Comparison of ENCODE assay signal across 11 mouse cellular contexts in the genomic region with DNA sequence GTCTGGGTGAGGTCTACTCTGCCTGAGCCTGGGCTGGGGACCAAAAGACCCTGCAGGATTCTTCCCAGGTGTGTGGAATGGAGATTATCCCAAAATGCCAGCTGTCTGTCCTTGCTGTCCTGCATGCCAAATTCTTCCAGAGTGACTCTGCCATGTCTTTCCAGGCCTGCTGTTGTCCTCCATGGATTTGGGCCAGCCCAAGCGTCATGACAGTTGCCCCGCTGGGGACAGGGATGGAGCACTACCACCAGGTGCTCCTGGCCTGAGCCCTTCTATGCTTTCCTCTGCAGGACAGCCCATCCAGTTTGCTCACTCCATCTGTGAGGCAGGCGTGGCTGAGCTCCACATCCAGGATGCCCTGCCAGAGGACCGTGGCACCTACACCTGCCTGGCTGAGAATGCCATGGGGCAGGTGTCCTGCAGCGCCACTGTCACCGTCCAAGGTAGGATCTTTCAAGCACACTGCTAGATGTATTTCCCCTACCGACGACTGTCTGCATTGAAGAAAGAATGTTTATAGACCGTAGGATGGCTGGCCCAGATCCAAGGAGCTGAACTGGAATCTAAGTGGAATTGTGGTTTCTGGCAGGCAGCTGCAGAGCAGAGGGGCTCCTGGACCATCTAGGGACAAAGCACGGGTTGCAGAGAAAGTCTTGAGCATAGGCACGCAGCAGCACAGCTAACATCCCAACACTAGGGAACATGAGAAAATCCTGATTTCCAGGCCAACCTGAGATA.
DNase-seq lines count a peak whose midpoint lies in the region; ATAC-seq lines count a peak whose summit lies in the region.
"Had no signal": no experiment of that assay in that cellular context is flagged by ENCODE, and none has a peak within 500 bp of the region (broad histone marks: within the 10 kb centered on the region; RNA-seq: fewer than 3 reads in every experiment).

No protein-coding gene starts in this region.

- DNase-seq in cerebellum, postnatal 14 days, result peak; percentile 27 to 53
- DNase-seq in kidney, postnatal 10 days, result peak; percentile 75
- peak; percentile 54 to 58 for DNase-seq in right cerebral cortex, postnatal 10 days (ENCODE audit: low spot score in 2 of 2)
- no peak for DNase-seq in right cerebral cortex, adult 2 months (ENCODE audit: low spot score in 2 of 2)
- DNase-seq in embryo, embryonic 10.5 days (ENCODE audit: low spot score), result no peak
- DNase-seq: cerebellum, postnatal 36 days; heart, postnatal 14 days; thymus, adult 18-20 months had no signal

- H3K36me3 ChIP-seq in kidney, embryonic 14.5 days (ENCODE audit: control insufficient read depth, insufficient read depth, low read length), result no peaks in the 10 kb centered on the region
- no peaks in the 10 kb centered on the region for H3K36me3 ChIP-seq in stomach, embryonic 15.5 days

- no peak overlapping the region for H3K4me2 ChIP-seq in kidney, embryonic 14.5 days (replicated peaks; ENCODE audit: low read depth, low read length)
- no peak overlapping the region for H3K4me2 ChIP-seq in stomach, embryonic 15.5 days

- no peak for ATAC-seq in cerebellum, adult (ENCODE audit: insufficient number of reproducible peaks, low FRiP score, low TSS enrichment)
- ATAC-seq in kidney, embryonic 14.5 days (ENCODE audit: low FRiP score, low TSS enrichment), result no peak
- ATAC-seq in stomach, embryonic 15.5 days (ENCODE audit: insufficient read depth, low FRiP score, low read depth), result no peak

- 0 out of 2 replicates have a peak, but pooled peaks cover 5% of the 10 kb centered on the region for H3K4me1 ChIP-seq in kidney, embryonic 14.5 days (ENCODE audit: control insufficient read depth, insufficient read depth, low read length)
- peaks cover 18% of the 10 kb centered on the region for H3K4me1 ChIP-seq in stomach, embryonic 15.5 days

- H3K4me3 ChIP-seq in kidney, embryonic 14.5 days (ENCODE audit: low read length), result no peak overlapping the region
- no peak overlapping the region for H3K4me3 ChIP-seq in stomach, embryonic 15.5 days (replicated peaks)

- H3K27me3 ChIP-seq in kidney, embryonic 14.5 days (ENCODE audit: control insufficient read depth, insufficient read depth, low read length), result no peaks in the 10 kb centered on the region
- no peaks in the 10 kb centered on the region for H3K27me3 ChIP-seq in stomach, embryonic 15.5 days (replicated peaks)

- 62% methylated on average over 11 of the region's 11 CpGs for WGBS in kidney, embryonic 14.5 days
- 50% methylated on average over 11 of the region's 11 CpGs for WGBS in stomach, embryonic 15.5 days

- H3K9me3 ChIP-seq in kidney, embryonic 14.5 days (ENCODE audit: control insufficient read depth, low read length), result no peaks in the 10 kb centered on the region
- H3K9me3 ChIP-seq in stomach, embryonic 15.5 days, result no peaks in the 10 kb centered on the region

- no peak overlapping the region for H3K9ac ChIP-seq in kidney, embryonic 14.5 days (ENCODE audit: low read depth, low read length)
- H3K9ac ChIP-seq in stomach, embryonic 15.5 days, result no peak overlapping the region

- H3K27ac ChIP-seq in kidney, embryonic 14.5 days (ENCODE audit: low read depth, low read length), result no peak overlapping the region
- peak overlapping the region; percentile 57; the same call in 1 of the 2 replicates for H3K27ac ChIP-seq in stomach, embryonic 15.5 days

Comparison
In these comparisons a context has a peak if more than half of its experiments do, and no peak if none do; other contexts are left out.
1. DNase-seq: peak in cerebellum, postnatal 14 days (2 of 2), kidney, postnatal 10 days (single experiment) and right cerebral cortex, postnatal 10 days (2 of 2); none in right cerebral cortex, adult 2 months (0 of 2) and embryo, embryonic 10.5 days (single experiment).